Mouse (Mus musculus): Measurements from ENCODE around the gene 1600002K03Rik. TPM values are rescaled to one million over a fixed set of nuclear protein-coding genes. Genes with fewer than 3 reads are reported as not detected.
A peak's percentile ranks its signal among the peaks of the same experiment; 100 is the strongest.

1600002K03Rik gene
- polyA plus RNA-seq, 1 experiment from 2014 or later, result 14.3 TPM

DNA sequence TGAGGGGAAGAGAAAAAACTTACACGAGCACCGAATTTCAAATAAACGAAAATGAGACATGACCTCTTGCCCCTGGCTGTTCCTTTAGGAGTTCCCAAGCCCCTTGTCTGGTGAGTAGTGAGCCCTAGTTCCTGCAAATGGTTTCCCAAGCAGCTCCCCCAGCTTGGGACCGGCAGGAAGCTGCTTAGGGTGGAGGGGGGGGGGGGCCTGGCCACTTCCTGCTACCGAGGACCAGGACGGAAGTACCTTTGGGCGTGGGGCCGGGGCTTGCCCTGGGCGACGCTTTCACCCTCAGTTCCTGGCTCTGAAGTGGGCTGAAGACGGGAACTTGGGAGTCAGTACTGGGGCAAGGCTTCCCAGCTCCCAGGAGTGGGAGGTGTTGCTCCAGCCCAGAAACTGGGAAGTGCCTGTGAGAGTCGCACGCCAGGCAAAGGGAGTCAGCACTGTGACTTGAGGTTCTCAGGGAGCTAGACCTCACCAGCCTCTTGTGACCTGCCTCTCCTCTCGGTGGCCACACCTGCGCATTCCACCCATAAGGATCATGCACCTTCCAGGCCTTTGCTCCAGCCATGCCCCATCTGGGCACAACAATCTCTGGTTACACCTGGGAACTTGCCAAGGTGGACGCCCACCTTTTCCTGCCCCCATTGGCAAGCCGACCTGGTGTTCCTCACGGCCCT lies 14.3 kb upstream of the 1600002K03Rik start:
- Histone ChIP-seq H3K27ac (replicated peaks) (peak overlapping the region; percentile 89), H3K4me1 (peaks cover 80% of the 10 kb centered on the region), H3K4me3 (replicated peaks) (0 out of 2 replicates have a peak overlapping the region, but pooled peaks have one; percentile 1), H3K9me3 (replicated peaks) (no peaks in the 10 kb centered on the region), H3K27me3 (replicated peaks) (no peaks in the 10 kb centered on the region), H3K9ac (replicated peaks) (peak overlapping the region; percentile 7; the same call in 1 of the 2 replicates), H3K4me2 (peak overlapping the region; percentile 78), H3K36me3 (peaks cover 44% of the 10 kb centered on the region)
- no peak for ATAC-seq (ENCODE audit: low FRiP score)
- WGBS, result 13% methylated on average over 18 of the region's 18 CpGs

DNA sequence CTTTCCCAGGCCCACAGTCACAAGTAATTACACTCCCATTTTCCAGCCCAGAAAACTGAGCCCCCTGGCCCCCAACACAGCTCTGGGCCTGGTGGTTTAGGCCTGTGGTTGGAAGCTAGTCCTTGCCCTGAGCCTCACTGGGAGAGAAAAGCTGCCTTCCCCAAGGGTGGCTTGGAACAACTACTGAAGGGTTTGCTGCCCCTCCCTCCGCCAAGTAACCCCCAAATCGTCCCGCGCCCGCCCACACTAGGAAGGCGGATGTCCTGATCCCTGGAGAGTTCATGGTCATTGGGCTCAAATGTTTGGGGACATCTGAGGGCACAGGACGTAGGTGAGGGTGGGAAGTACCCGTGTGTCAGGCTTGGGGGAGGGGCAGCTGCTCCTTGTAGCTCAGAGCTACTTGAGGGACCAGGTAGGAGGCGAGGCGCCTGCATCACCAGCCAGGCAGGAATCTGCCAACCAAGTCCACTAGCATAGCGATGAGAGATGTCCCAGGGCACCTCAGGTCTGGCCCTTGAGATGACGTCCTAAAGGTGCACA lies 13.7 kb upstream of the 1600002K03Rik start:
- Histone ChIP-seq H3K27me3 (replicated peaks) (no peaks in the 10 kb centered on the region), H3K27ac (replicated peaks) (peak overlapping the region; percentile 89), H3K4me2 (peak overlapping the region; percentile 78), H3K4me3 (replicated peaks) (peak overlapping the region; percentile 44), H3K4me1 (peaks cover 79% of the 10 kb centered on the region), H3K9ac (replicated peaks) (peak overlapping the region; percentile 52), H3K9me3 (replicated peaks) (no peaks in the 10 kb centered on the region), H3K36me3 (peaks cover 37% of the 10 kb centered on the region)
- ATAC-seq (ENCODE audit: low FRiP score), result peak; percentile 36; the same call in 1 of the 2 replicates
- 9% methylated on average over 12 of the region's 12 CpGs for WGBS

DNA sequence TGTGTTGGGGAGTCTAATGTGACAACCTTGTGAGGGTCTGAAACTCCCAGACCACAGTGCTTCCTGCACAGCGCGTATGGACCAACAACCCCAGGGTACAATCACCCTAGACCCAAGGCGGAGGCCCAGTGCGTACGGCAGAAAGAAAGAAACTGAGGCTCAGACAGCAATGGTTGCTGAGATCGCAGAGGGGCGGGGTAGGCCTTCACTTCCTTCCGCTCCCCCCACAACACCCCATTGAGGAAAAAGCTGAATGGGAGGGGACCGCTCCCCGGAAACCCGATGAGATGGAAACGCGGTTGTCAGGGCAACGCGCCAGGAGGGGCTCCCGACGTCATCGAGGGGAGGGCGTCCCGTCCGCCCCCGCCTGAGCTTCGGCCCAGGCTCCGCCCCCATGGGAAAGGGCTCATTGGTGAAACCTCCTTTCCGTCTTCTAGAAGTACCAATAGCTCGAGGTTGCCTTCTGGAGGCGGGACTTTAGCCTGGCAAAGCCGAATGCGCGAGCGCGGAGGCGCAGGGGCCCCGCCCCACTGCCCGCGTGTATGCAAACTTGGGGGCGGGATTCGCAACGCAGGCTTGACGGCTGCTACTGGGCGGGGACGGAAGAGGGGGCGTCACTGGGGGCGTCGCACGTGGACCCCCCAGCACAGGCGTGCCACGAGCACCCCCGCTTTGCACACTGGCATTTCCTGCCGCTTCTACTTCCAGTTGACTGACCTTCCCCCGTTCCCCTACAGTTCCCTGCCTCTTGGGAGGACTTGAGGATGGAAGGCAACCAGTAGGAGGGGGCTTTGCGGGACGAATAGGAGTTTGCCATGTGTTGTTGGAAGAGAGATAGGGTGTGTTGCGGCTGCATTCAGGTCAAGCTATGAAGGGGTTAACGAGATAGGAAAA lies 12.9 kb upstream of the 1600002K03Rik start:
- H3K4me3 ChIP-seq (replicated peaks), result peak overlapping the region; percentile 44
- peak overlapping the region; percentile 52 for H3K9ac ChIP-seq (replicated peaks)
- peak overlapping the region; percentile 89 for H3K27ac ChIP-seq (replicated peaks)
- H3K36me3 ChIP-seq, result peaks cover 30% of the 10 kb centered on the region
- WGBS, result under 1% methylated on average over 55 of the region's 55 CpGs
- ATAC-seq (ENCODE audit: low FRiP score), result peak; percentile 89
- H3K27me3 ChIP-seq (replicated peaks), result no peaks in the 10 kb centered on the region
- H3K4me2 ChIP-seq, result peak overlapping the region; percentile 78
- H3K4me1 ChIP-seq, result peaks cover 79% of the 10 kb centered on the region
- no peaks in the 10 kb centered on the region for H3K9me3 ChIP-seq (replicated peaks)

DNA sequence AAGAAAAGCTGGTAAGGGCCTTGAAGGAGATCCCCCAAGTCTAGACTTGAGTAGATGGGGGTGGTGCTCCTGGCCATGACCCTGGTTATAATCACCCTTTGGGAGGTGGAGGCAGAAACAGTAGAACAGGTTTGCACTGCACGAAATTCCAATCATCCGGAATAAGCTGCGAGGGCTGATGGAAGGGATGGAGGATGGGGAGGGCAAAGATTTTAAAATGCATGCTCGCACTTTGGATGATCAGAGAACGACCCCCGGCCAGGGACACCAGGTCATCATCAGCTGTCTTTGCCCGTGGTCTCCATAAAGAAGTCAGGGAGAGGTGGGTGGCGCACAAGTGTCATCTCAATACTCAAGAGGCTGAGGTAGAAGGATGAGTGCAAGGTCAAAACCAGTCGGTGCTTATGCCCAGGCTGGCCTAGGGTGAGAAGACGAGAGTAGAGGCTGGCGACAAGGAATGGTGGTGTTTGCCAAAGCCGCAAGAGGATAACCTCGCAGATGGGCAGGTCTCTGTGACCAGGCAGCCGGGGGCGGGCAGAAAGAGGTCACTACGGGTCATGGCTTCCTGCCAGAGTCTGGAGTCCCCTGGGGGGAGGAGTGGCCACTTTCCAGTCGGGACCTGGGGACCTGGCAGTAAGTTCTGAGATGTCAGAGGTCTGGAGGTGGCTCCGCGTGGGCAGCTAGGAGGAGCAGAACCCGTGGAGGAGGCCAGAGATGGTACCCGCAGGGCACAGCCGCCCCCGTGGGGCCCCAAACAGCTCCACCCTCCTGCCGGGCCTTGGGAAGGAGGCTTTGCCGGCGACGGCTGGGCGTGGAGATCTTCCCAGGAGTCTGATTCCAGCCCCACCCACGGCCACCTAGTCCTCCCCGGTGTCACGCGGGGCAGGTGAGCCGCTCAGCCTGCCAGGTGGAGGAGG lies 12.0 kb upstream of the 1600002K03Rik start:
- H3K9me3 ChIP-seq (replicated peaks), result no peaks in the 10 kb centered on the region
- no peaks in the 10 kb centered on the region for H3K27me3 ChIP-seq (replicated peaks)
- H3K36me3 ChIP-seq, result peaks cover 21% of the 10 kb centered on the region
- 2% methylated on average over 33 of the region's 33 CpGs for WGBS
- H3K27ac ChIP-seq (replicated peaks), result peak overlapping the region; percentile 89
- peaks cover 78% of the 10 kb centered on the region for H3K4me1 ChIP-seq
- no peak for ATAC-seq (ENCODE audit: low FRiP score)
- peak overlapping the region; percentile 44 for H3K4me3 ChIP-seq (replicated peaks)
- peak overlapping the region; percentile 78 for H3K4me2 ChIP-seq
- H3K9ac ChIP-seq (replicated peaks), result peak overlapping the region; percentile 36

DNA sequence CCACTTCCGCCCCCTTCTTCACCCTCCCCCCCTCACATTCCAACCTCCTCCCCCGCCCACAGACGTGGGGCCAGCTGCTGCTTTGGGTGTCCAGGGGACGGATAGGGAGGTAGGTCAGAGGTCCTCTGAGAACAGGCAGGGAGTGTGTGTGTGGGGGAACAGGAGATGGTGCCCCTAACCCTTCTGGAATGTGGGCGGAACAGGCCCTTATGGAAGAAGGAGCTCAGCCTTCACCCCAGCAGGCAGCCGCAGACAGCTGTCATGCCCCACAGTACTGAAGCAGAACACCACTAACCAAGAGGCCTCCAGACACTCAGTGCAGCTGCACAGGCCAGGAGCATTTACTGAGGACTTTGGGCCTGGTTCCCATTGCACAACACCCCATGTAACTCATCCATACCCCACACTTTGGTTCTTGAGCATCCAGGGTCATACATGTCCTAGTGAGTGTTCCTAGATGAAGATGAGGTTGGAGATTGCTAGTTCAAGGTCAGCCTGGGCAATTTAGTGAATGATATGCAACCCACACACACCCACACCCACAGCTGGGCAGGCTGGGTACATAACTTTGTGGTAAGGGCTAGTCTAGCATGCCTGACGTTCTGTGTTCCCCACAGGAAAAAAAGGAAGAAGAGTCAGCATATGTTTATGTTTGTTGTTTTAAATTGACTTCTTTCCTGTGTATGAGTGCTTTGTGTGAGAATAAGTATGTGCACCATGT lies 11.1 kb upstream of the 1600002K03Rik start:
- Histone ChIP-seq H3K4me3 (replicated peaks) (peak overlapping the region; percentile 44; the same call in 1 of the 2 replicates), H3K27me3 (replicated peaks) (no peaks in the 10 kb centered on the region), H3K9ac (replicated peaks) (peak overlapping the region; percentile 36; the same call in 1 of the 2 replicates), H3K4me2 (peak overlapping the region; percentile 78), H3K9me3 (replicated peaks) (no peaks in the 10 kb centered on the region), H3K36me3 (peaks cover 11% of the 10 kb centered on the region), H3K4me1 (peaks cover 81% of the 10 kb centered on the region), H3K27ac (replicated peaks) (peak overlapping the region; percentile 89)
- WGBS, result 11% methylated on average over 7 of the region's 7 CpGs
- no peak for ATAC-seq (ENCODE audit: low FRiP score)

DNA sequence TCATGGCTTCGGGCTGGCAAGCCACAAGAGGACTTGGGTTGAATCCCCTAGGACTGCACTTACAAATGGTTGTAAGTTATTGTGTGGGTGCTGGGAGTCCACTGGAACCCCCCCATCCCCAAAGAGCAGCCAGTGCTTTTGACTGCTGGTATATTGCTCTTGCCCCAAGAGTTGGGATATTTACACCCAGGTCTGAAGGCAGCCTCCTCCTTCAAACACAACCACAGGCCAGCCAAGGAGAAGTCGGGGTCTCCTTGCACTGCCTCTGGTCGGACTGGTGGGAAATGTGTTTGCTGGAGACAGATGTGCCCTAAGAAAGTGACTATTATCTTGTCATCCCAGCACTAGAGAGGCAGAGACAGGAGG lies 10.5 kb upstream of the 1600002K03Rik start:
- Histone ChIP-seq H3K9ac (replicated peaks) (no peak overlapping the region), H3K27ac (replicated peaks) (peak overlapping the region; percentile 89), H3K4me1 (peaks cover 81% of the 10 kb centered on the region), H3K36me3 (peaks cover 6% of the 10 kb centered on the region), H3K9me3 (replicated peaks) (no peaks in the 10 kb centered on the region), H3K4me2 (no peak overlapping the region), H3K27me3 (replicated peaks) (no peaks in the 10 kb centered on the region), H3K4me3 (replicated peaks) (no peak overlapping the region)
- WGBS, result 82% methylated on average over 3 of the region's 3 CpGs
- no peak for ATAC-seq (ENCODE audit: low FRiP score)

DNA sequence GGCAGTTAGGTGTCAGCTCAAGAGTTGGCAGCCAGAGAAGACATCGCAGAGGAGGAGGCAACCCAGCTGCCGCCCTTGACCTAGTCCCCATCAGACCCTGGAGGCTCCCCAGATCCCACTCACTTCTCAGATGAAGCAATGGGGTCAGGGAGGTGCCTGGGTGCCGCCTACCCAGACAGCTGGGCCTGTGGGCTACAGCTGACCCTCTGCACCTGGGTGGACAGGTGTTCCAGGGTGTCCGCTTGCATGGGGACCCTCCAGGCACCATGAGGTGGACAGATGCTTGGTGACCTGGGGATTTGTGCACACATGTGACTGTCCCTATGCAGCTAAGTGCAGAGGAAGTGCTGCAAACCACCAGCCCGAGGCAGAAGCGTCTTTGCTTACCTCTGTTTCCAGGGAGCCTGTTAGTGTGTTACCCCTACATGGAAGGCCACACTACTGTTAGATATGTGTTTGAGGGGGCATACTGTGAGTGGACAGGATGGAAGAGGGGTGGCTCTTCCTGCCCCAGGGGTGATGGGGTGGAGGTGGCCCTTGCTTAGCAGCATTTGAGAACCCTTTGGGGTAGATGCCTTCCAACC lies 9.9 kb upstream of the 1600002K03Rik start:
- ATAC-seq (ENCODE audit: low FRiP score), result no peak

DNA sequence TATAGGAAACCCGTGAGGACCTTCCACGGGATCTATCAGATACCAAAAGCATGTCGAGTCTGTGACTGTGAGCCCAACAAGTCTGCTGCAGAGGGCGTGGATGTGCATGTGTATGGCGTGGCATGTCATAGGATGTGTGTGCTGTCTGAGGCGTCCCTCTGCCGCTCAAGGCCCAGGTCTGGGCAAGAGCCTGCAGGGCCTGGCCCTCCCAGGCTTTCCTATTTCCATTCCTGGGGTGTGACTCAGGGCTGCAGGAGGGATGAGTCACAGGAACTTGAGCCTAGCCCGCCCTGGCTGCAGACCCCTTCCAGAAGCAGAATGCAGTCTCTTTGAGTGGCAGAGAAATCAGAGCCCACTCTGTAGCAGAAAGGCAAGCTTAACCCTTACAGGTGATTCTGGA lies 9.0 kb upstream of the 1600002K03Rik start:
- 77% methylated on average over 8 of the region's 8 CpGs for WGBS
- Histone ChIP-seq H3K27me3 (replicated peaks) (no peaks in the 10 kb centered on the region), H3K9ac (replicated peaks) (peak overlapping the region; percentile 67; the same call in 1 of the 2 replicates), H3K9me3 (replicated peaks) (no peaks in the 10 kb centered on the region), H3K36me3 (no peaks in the 10 kb centered on the region), H3K4me3 (replicated peaks) (peak overlapping the region; percentile 48; the same call in 1 of the 2 replicates), H3K4me1 (peaks cover 74% of the 10 kb centered on the region), H3K4me2 (peak overlapping the region; percentile 96), H3K27ac (replicated peaks) (peak overlapping the region; percentile 90)
- no peak for ATAC-seq (ENCODE audit: low FRiP score)

More for the DNA sequence above, 9.9 kb upstream of the 1600002K03Rik start:
- H3K36me3 ChIP-seq, result peaks cover 3% of the 10 kb centered on the region; the same call in 1 of the 2 replicates
- H3K9me3 ChIP-seq (replicated peaks), result no peaks in the 10 kb centered on the region
- 76% methylated on average over 6 of the region's 6 CpGs for WGBS
- H3K4me3 ChIP-seq (replicated peaks), result no peak overlapping the region
- peaks cover 78% of the 10 kb centered on the region for H3K4me1 ChIP-seq
- no peak overlapping the region for H3K9ac ChIP-seq (replicated peaks)
- no peak overlapping the region for H3K27ac ChIP-seq (replicated peaks)
- no peak overlapping the region for H3K4me2 ChIP-seq
- H3K27me3 ChIP-seq (replicated peaks), result no peaks in the 10 kb centered on the region

DNA sequence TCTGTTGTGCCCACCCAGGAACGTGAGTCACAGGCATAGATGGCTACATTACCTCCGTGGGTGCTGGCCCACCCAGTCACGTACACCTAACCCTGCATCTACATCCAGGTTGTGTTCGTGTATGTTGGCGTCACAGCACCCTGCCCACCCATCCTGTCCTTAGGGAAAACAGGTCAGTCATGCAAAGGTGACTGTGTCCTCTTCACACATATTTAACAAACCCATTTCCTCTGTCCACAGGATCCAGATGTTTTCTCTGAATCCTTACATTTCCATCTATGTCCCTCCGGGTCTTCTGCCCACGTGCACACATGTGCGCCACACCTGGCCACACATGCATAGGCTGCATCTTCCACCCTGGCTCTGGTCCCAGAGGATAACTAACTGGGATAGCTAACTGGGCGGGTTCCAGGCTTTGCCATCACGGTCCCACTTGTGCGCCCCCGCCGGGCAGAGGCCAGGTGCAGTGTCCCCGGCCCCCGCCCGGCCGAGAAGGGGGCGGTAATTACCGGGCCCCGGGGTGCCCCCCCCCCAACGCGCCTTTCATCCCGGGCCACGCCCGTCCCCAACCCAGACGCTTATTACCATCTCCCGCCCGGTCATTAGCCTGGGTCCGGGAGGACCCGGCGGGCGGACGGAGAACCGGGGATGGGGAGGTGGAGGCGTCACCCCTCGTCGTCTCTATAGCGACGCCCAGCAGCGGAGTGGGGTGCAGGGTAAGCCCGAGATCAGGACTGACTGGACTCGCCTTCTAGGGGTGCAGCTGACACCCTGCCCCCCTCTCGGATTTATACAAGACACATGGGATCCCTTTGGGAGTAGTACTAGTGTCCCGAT lies 8.4 kb upstream of the 1600002K03Rik start:
- no peaks in the 10 kb centered on the region for H3K36me3 ChIP-seq
- peak overlapping the region; percentile 67 for H3K9ac ChIP-seq (replicated peaks)
- H3K4me1 ChIP-seq, result peaks cover 74% of the 10 kb centered on the region
- peak; percentile 1; the same call in 1 of the 2 replicates for ATAC-seq (ENCODE audit: low FRiP score)
- H3K4me2 ChIP-seq, result peak overlapping the region; percentile 96
- 8% methylated on average over 43 of the region's 44 CpGs for WGBS
- H3K27ac ChIP-seq (replicated peaks), result peak overlapping the region; percentile 90
- H3K9me3 ChIP-seq (replicated peaks), result no peaks in the 10 kb centered on the region
- H3K4me3 ChIP-seq (replicated peaks), result peak overlapping the region; percentile 48
- no peaks in the 10 kb centered on the region for H3K27me3 ChIP-seq (replicated peaks)

All from neural tube, embryonic 15.5 days (tissue).